Mouse (Mus musculus): ENCODE data around the gene Sgsm1.

The Sgsm1 gene

GRCm38 (mm10) chr5:113217076-113217475 is 93.5 kb downstream of the Sgsm1 start:
- CTCF ChIA-PET: no interaction called here

GRCm38 (mm10) chr5:113216328-113216960 is 94.1 kb downstream of the Sgsm1 start:
- CTCF ChIA-PET: no interaction called here

GRCm38 (mm10) chr5:113215610-113216011 is 95.0 kb downstream of the Sgsm1 start:
- CTCF ChIA-PET: no interaction called here

GRCm38 (mm10) chr5:113214455-113214854 is 96.1 kb downstream of the Sgsm1 start:
- CTCF ChIA-PET: no interaction called here

- CTCF ChIA-PET: no interaction called here
These were observed 96.5 kb downstream of the Sgsm1 start for GRCm38 (mm10) chr5:113214041-113214440.

- CTCF ChIA-PET: no interaction called here
These were observed 98.3 kb downstream of the Sgsm1 start for GRCm38 (mm10) chr5:113212156-113212835.

- CTCF ChIA-PET: no interaction called here
These were observed 100.3 kb downstream of the Sgsm1 start for GRCm38 (mm10) chr5:113210314-113210713.

- CTCF ChIA-PET: no interaction called here
These were observed 100.7 kb downstream of the Sgsm1 start for GRCm38 (mm10) chr5:113209898-113210297.

GRCm38 (mm10) chr5:113209401-113209750 is 101.2 kb downstream of the Sgsm1 start:
- CTCF ChIA-PET: no interaction called here

GRCm38 (mm10) chr5:113208622-113209400 is 101.8 kb downstream of the Sgsm1 start:
- CTCF ChIA-PET: no interaction called here

- CTCF ChIA-PET: no interaction called here
These were observed 102.5 kb downstream of the Sgsm1 start for GRCm38 (mm10) chr5:113208048-113208447.

- CTCF ChIA-PET: no interaction called here
These were observed 103.8 kb downstream of the Sgsm1 start for GRCm38 (mm10) chr5:113206670-113207352.

GRCm38 (mm10) chr5:113204193-113204592 is 106.4 kb downstream of the Sgsm1 start:
- CTCF ChIA-PET: no interaction called here

GRCm38 (mm10) chr5:113199772-113200134 is 110.8 kb downstream of the Sgsm1 start:
- CTCF ChIA-PET: no interaction called here

- CTCF ChIA-PET: no interaction called here
These were observed 111.3 kb downstream of the Sgsm1 start for GRCm38 (mm10) chr5:113199126-113199771.

GRCm38 (mm10) chr5:113196916-113197794 is 113.4 kb downstream of the Sgsm1 start:
- CTCF ChIA-PET: no interaction called here

GRCm38 (mm10) chr5:113195907-113196306 is 114.7 kb downstream of the Sgsm1 start:
- CTCF ChIA-PET: no interaction called here

- CTCF ChIA-PET: no interaction called here
These were observed 115.1 kb downstream of the Sgsm1 start for GRCm38 (mm10) chr5:113195451-113195850.

GRCm38 (mm10) chr5:113193762-113194161 is 116.8 kb downstream of the Sgsm1 start:
- CTCF ChIA-PET: no interaction called here
